Comparison of ENCODE assay signal across 1 mouse cellular context in the genomic region with DNA sequence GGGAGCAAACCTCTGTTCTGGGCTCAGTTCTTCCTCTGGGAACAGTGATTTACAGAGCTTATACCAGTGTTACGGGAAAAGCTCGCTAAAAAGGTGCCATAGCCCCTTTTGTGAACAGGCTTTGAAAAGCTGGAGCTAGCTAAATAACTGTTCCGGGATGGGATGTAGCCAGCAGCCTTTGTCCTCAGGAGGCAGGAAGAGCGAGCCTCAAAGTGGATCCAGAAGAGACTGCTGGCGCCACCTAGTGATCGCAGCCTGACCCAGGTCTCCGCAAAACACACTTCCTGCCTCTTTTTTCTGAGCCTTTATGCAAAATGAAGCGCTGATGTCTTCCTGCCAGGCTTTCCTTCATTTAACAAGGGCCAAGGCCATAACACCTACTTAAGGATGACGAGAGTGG.
TF ChIP-seq lines count a peak whose summit lies in the region.

No protein-coding gene starts in this region.

TF ChIP-seq in MEL, 35 proteins besides CTCF, POLR2A, EP300 and RAD21 (continued from another document):
- TF ChIP-seq USF2 (IDR thresholded peaks at IDR 0.05; ENCODE audit: borderline replicate concordance in 1 of 2, insufficient read depth in 1 of 2, low read depth in 1 of 2, low read length in 2 of 2) (no peak), ELF1 (IDR thresholded peaks at IDR 0.05; ENCODE audit: low read depth, low read length) (peak; percentile 84), TAL1 (IDR thresholded peaks at IDR 0.05; ENCODE audit: low read length) (no peak), NELFE (IDR thresholded peaks at IDR 0.05; ENCODE audit: low read depth, low read length) (peak; percentile 28; the same call in 1 of the 2 replicates), TBP (IDR thresholded peaks at IDR 0.05; ENCODE audit: low read depth, low read length) (peak; percentile 59), MXI1 (IDR thresholded peaks at IDR 0.05; ENCODE audit: low read depth, low read length) (no peak), ETS1 (IDR thresholded peaks at IDR 0.05; ENCODE audit: low read depth, low read length) (peak; percentile 59; the same call in 1 of the 2 replicates), ZMIZ1 (IDR thresholded peaks at IDR 0.05; ENCODE audit: low read depth, low read length) (no peak), RCOR1 (IDR thresholded peaks at IDR 0.05; ENCODE audit: low read depth, low read length) (0 out of 2 replicates have a peak, but pooled peaks have one; percentile 32), E2F4 (IDR thresholded peaks at IDR 0.05; ENCODE audit: borderline replicate concordance, low read depth, low read length) (no peak), JUND (IDR thresholded peaks at IDR 0.05; ENCODE audit: low read depth, low read length) (no peak), SIN3A (IDR thresholded peaks at IDR 0.05; ENCODE audit: low read length) (peak; percentile 80), ZC3H11A (IDR thresholded peaks at IDR 0.05; ENCODE audit: low read depth, low read length) (peak; percentile 59), USF1 (IDR thresholded peaks at IDR 0.05; ENCODE audit: low read depth, low read length) (no peak)
